Mouse (Mus musculus) cortical plate, adult 2 months (tissue): Measurements from ENCODE around the gene Hpgds.

Experiments
- CTCF ChIP-seq: fragments of 200-500 bp; IDR thresholded peaks from 2 replicates; pipeline ENCODE4 v1.5.1; 2011; ENCODE audit warnings: mild to moderate bottlenecking, control low read depth, low read length; ENCODE audit not compliant: insufficient read depth; ENCODE audit errors: extremely low read depth
- POLR2A ChIP-seq: fragments of 200-500 bp; IDR thresholded peaks from 2 replicates; pipeline ENCODE4 v1.6.1; 2011; ENCODE audit warnings: mild to moderate bottlenecking, low read length, control low read depth; ENCODE audit not compliant: insufficient read depth; ENCODE audit errors: extremely low read depth

DNA sequence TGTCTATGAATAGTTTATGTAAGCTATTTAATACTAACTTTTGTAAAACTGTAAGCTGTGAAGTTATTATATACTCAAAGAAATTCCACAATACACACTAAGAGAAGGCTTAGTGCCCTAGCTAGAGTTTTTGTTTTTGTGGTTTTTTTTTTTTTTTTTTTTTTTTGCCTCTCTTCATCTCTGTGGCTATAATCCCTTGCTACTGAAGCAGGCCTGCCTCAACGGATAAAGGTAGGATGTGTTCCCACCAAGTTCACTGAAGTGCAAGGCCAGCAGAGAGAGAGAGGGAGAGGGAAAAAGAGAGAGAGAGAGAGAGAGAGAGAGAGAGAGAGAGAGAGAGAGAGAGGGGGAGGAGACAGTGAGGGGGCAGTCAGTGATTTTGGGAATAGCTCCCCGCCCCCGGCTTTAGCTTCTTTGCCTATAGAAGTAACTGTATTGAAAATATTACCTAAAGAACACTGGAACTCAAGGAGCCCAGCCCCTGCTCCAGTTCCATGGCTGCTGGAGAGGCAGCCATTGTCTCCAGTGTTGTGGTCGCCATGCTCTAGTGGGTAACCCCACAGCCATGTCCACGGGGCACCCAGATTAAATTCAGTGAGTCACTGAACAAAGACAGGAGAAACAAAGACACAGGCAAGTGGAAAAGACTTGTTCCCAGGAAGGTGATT lies 4.5 kb downstream of the Hpgds start:
- TF ChIP-seq CTCF (no peak), POLR2A (no peak)
